Mouse (Mus musculus): Measurements from ENCODE around the gene Bok.

- no peak for TF ChIP-seq CTCF (IDR thresholded peaks at IDR 0.05; ENCODE audit: borderline replicate concordance, insufficient read depth, low read length)
- TF ChIP-seq POLR2A (IDR thresholded peaks at IDR 0.05; ENCODE audit: low read depth, low read length), result no peak
Observed at GRCm38 (mm10) chr1:93705389-93705788, 19.9 kb downstream of the Bok start.
